Mouse (Mus musculus) c-Kit-positive CD71-positive TER-119-positive erythroid progenitor cells, embryonic 14.5 days (primary cell): ENCODE measurements around the gene Vipr1.
"Not testable (repeated sequence)": the region's sequence is repeated elsewhere in the genome, so short reads cannot be mapped to it uniquely, and the experiment has no call there.

Experiments
- DNase-seq: peaks from one replicate; pipeline ENCODE4 v3.0.0-alpha.2; 2013; ENCODE audit warnings: low spot score

Gene Vipr1

DNA sequence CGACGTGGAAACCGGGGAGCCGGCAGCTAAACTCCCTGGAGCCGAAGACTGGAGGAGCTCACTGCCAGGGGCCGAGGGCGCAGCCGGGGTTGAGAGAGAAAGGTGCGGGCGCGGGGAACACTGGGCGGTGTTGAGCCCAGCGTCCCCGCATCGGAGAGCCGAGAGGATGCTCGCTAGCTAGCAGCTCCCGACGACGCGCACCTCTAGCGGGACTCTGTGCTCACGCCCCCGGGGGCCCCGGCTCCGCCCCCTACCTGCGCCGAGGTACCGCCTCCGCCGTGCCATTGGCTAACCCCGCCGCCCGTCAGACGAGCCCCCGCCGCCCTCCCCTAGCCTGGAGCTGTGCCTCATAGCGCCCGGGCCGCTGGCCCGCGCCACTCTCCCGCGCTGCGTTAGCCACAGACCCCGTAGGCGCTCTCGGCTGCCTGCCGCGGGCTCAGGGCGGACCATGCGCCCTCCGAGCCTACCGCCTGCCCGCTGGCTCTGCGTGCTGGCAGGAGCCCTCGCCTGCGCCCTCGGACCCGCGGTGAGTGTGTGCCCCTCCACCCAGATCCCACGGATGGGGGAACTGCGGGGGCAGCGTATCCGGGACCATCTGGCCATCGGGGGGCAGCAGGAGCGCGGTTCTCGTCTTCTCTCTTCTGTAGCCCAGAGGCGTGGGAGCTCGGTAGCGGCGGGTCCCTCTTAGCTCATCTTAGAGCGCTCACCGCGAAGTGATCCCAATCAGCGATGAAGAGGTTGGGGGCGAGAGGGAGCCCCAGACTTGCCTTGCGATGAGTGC is at the start of gene Vipr1:
Gene Vipr1, plus strand, starts transcription at position 316 of the 781 bp plus-strand sequence.
- DNase-seq: peak; percentile 14

DNA sequence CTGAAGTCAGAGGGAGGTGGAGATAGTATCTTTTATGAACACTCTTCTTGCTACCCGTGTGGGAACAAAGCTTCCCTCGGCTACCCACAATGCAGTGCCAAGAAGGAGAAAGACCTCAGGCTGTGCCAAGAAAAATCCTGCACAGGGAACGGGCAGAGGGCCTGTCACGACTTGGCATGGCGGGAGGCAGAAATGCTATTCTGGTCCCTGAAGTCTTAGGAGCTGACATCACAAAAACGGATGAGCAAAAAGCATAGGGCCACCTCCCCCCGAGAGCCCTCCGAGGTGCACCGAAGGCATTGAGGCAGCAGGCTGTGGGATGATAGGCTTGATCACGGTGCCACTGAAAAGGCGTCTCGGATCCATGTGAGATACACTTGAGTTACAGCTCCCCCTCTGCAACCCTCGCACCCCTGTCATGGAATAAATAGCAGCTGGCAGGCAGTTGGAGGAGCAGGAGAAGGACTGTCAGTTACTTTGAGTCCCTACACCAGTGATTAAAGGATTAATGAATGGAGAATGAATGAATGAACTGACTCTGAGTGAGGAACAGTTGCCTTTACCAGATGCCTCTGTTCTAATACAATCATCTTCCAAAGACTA is 49.5 kb upstream of the Vipr1 start:
- no peak for DNase-seq

GRCm38 (mm10) chr9:121593768-121594167 is 48.7 kb upstream of the Vipr1 start:
- DNase-seq: not testable (repeated sequence)

DNA sequence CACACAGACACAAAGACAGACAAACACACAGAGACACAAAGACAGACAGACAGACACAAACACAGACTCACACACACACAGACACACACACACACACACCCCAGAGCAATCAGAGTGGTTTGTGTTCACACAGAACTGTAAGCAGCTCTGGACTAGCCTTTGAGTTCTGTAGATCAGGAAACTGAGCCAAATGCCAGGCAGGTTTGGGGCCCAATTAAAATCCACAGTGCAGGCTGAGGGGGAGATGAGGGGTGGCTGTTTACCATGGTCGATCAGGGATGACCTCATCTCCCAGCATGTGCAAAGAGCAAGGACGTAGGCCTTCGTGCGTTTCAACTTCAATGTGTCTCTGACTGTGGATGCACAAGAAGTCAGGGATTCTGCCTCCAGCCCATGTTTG is 47.7 kb upstream of the Vipr1 start:
- DNase-seq: no peak

DNA sequence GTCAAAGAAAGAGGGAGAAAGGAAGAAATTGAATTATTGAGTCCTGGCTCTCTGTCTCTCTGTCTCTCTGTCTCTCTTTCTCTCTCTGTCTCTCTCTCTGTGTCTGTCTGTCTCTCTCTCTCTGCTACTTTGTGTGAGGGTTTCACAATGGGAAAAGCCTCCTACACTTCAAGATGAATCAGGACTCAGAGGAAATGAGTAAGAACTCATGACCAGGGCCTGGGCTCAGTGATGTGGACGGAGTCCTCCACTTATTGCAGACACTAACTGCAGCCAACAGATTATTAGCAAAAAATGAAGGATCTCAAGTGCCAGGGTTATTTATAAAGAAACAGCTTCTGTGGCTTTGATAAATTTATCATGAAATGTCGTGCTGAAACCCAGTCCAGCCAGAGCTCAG is 44.4 kb upstream of the Vipr1 start:
- no peak for DNase-seq

DNA sequence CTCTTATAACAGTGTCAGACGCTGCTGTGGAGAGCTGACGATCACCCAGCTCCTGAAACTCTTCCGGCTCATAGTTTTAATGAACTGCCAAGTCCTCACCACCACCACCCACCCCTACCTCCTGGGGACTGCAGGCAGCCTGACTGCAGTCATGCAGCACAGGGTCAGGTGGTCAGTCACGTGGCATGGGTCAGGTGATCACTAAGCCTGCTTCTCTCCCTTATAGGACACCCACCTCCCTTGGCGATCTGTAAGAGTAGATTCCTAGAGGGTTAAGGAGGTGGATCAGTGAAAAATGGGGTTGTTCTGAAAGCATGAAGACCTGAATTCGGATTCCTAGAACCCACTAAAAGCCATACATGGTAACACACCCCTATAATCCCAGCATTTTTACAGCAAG is 43.0 kb upstream of the Vipr1 start:
- no peak for DNase-seq

GRCm38 (mm10) chr9:121600201-121600860 is 42.2 kb upstream of the Vipr1 start:
- DNase-seq: no peak

DNA sequence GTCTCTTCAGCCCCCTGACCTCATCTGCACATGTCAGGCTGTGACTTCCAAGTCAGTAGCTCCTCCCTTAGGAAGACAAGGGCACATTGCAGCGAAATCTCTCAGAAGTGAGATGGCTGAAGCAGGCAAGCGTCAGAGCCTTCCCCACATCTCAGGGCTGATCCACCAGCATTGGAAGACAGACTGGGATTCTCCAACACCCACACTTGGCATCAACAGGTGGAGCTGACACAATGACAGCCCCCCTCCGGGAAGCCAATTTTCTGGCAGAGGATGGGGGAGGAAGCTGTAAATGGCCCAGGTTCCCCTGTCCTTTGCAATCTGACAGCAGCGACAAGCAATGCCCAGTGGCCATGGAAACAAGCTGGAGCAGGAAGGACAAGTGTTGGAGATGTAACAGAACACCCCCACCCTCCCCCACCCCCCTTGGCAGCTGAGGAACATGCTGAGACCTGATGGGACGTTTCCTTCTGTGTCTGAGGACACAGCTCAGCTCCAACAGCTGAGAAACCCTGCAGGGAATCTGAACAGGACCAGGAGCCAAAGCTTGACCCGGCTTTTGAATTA is 41.6 kb upstream of the Vipr1 start:
- no peak for DNase-seq

DNA sequence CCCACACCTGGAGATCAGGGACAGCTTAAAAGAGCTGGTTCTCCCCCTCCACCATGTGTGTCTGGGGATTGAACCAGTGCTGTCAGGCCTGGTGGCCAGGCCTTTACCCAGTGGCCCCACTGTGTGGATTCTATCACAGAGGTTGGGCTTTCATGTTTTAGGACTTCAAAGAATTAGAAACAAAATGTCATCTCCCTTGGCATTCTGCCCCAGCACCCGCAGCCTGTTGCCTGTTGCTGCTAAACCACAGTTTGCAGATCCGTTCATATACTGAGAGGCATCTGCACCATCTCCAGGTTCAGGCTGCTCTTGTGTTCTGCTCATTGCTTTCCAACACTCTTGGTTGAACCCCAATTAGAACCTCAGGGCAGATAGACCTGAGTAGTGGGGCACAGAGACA is 40.1 kb upstream of the Vipr1 start:
- no peak for DNase-seq

GRCm38 (mm10) chr9:121605414-121606278 is 36.9 kb upstream of the Vipr1 start:
- peak; percentile 34 for DNase-seq

DNA sequence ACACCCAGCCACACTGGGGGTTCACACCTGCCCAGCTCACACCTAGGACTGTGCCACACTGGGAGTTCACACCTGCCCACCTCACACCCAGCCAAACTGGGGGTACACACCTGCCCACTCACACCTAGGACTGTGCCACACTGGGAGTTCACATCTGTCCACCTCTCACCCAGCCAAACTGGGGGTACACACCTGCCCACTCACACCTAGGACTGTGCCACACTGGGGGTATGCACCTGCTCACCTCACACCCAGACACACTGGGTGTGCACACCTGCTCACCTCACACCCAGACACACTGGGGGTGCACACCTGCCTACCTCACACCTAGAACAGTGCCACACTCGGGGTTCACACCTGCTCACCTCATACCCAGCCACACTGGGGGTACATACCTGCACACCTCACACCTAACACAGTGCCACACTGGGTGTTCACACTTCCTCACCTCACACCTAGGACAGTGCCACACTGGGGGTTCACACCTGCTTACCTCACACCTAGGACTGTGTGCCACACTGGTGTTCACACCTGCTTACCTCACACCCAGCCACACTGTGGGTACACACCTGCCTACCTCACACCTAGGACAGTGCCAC is 35.9 kb upstream of the Vipr1 start:
- no peak for DNase-seq

- DNase-seq: no peak
Observed at GRCm38 (mm10) chr9:121609381-121609780, 33.1 kb upstream of the Vipr1 start.

- DNase-seq: no peak
Observed at GRCm38 (mm10) chr9:121613192-121613591, 29.3 kb upstream of the Vipr1 start.

- no peak for DNase-seq
Observed at GRCm38 (mm10) chr9:121614241-121614757, 28.2 kb upstream of the Vipr1 start.

GRCm38 (mm10) chr9:121616471-121616870 is 26.0 kb upstream of the Vipr1 start:
- no peak for DNase-seq

- no peak for DNase-seq
Observed at GRCm38 (mm10) chr9:121619441-121619840, 23.1 kb upstream of the Vipr1 start.

DNA sequence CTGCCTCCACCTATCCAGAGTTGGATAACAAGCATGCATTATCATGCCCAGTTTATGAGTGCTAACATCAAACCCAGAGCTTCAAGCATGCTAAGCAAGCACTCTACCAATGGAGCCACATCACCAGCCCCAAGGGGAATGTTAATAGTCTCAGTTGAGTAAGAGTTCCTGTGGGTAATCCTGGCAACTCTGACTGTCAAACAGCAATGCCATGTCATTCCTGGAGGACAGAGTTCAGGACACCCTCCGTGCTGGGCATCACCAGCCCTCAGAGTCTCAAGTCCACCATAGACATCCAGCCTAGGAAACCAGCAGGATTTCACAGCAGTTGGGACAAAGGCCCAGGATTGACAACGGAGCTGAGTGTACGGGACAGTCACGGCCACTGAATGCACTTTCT is 19.3 kb upstream of the Vipr1 start:
- no peak for DNase-seq

DNA sequence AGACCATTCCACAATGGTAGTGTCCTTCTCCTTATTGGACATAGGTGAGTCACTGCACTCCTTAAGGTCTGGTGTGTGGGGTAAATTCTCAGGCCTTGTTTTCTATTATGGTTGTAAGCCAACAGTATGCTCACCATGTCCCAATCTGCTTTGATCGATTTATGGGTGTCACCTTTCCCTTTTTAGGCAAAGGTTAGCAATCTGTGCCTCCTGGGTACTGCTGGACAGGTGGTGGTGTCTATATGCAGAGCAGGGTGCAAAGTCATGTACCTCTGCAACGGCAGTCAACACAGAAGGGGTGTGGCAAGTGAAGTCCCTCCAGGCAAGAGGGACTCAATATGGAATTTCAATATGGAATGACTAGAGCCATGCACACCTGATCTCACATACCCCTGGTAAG is 17.6 kb upstream of the Vipr1 start:
- DNase-seq: no peak

GRCm38 (mm10) chr9:121630627-121631026 is 11.9 kb upstream of the Vipr1 start:
- DNase-seq: no peak

- DNase-seq: no peak
Observed at GRCm38 (mm10) chr9:121631946-121632345, 10.6 kb upstream of the Vipr1 start.

DNA sequence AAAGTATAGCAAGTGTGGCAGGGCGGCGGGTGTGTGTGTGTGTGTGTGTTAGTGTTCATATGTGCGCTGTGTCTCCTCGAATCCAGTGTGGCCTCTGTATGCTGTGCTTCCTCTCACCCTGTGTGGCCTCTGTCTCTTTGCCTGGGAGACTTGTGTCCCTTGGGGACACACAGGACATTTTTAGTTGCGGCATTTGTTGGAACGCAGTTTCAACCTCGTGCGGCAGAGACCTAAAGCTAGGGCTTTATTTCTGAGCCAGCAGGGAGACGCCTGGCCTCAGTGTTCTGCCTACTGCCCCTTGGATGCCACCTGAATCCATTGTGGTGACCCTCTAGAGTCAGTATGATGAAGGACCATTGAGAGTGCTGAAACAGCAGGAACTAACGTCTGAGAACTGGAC is 9.6 kb upstream of the Vipr1 start:
- no peak for DNase-seq
